In genomic region chr16:82232916-82233315, GRCm38 (mm10) we compare ENCODE assay signal across 17 mouse cellular contexts.
"Had no signal": no experiment of that assay in that cellular context is flagged by ENCODE, and none has a peak within 500 bp of the region (broad histone marks: within the 10 kb centered on the region; RNA-seq: fewer than 3 reads in every experiment).

No protein-coding gene starts in this region.

- ATAC-seq: liver, embryonic 12.5 days; liver, postnatal 0 days; lung, postnatal 0 days; midbrain, embryonic 13.5 days; midbrain, embryonic 15.5 days; midbrain, embryonic 16.5 days had no signal

- DNase-seq: left cerebral cortex, postnatal 4 days; liver; liver, embryonic 13.5 days; liver, postnatal 0 days; lung, adult 18-20 months; lung, adult 2 months; lung, embryonic 14.5 days; lung, postnatal 10 days; lung, postnatal 14 days; lung, postnatal 36 days; lung, postnatal 4 days; midbrain, embryonic 14.5 days had no signal
